Mouse (Mus musculus): ENCODE measurements around the gene Plin2. TPM values are rescaled to one million over a fixed set of nuclear protein-coding genes. Genes with fewer than 3 reads are reported as not detected.
A peak's percentile ranks its signal among the peaks of the same experiment; 100 is the strongest.
"Not testable (repeated sequence)": the region's sequence is repeated elsewhere in the genome, so short reads cannot be mapped to it uniquely, and the experiment has no call there.

The Plin2 gene
- polyA plus RNA-seq, 1 experiment from 2014 or later = 144 TPM

GRCm38 (mm10) chr4:86683280-86683679 lies 13.4 kb upstream of the Plin2 start:
- 76% methylated on average over 5 of the region's 5 CpGs for WGBS (ENCODE audit: insufficient replicate concordance)
- DNase-seq (no peak), ATAC-seq (ENCODE audit: low read depth) (no peak)
- Histone ChIP-seq H3K4me1 (replicated peaks) (peaks cover 35% of the 10 kb centered on the region), H3K4me3 (replicated peaks) (no peak overlapping the region), H3K36me3 (no peaks in the 10 kb centered on the region), H3K4me2 (no peak overlapping the region), H3K27ac (no peak overlapping the region), H3K9ac (no peak overlapping the region), H3K27me3 (no peaks in the 10 kb centered on the region), H3K9me3 (replicated peaks) (no peaks in the 10 kb centered on the region)

DNA sequence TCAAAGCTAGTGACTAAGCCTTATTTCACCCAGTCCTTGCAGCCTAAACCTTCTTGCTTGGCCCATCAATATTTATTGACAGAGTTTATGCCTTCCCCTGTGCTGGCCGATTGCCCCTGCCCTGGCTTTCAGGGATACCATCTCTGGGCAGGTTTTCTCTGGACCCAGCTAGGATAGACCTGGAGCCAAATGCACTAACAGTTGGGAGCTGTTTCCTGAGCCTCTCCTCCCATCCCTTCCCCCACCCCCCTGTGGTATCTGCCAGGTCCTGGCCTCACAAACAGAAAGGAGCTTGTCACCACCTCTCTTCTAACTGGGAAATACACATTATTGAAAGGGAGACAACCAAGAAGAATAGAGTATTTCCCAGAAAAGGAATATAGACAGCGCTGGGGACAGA lies 12.0 kb upstream of the Plin2 start:
- 65% methylated on average over 2 of the region's 2 CpGs for WGBS (ENCODE audit: insufficient replicate concordance)
- DNase-seq = no peak
- Histone ChIP-seq H3K27me3 (no peaks in the 10 kb centered on the region), H3K27ac (peak overlapping the region; percentile 12; the same call in 1 of the 2 replicates), H3K4me3 (replicated peaks) (no peak overlapping the region), H3K4me1 (replicated peaks) (peaks cover 34% of the 10 kb centered on the region), H3K9me3 (replicated peaks) (no peaks in the 10 kb centered on the region), H3K4me2 (no peak overlapping the region), H3K9ac (no peak overlapping the region), H3K36me3 (no peaks in the 10 kb centered on the region)
- peak; percentile 19; the same call in 1 of the 2 replicates for ATAC-seq (ENCODE audit: low read depth)

DNA sequence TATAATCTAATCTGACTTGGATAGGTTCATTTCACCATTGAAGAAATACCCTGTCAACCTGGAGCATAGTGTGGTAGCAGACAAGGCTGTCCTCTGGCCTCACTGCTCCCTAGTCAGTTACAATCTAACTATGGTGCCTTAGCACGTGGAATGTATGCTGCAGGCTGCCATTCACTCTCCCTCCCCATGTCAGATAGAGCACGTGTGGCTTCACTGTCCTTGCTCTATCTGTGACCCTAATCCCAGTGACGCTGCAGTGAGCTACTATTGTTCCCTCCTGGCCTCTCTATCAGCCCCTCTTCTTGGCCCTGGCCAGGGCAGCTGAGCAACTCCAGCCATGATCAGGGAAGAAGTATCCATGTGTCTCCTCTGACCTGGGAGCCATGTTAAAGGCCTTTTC lies 11.6 kb upstream of the Plin2 start:
- peak; percentile 59 for ATAC-seq (ENCODE audit: low read depth)
- Histone ChIP-seq H3K27ac (peak overlapping the region; percentile 12; the same call in 1 of the 2 replicates), H3K36me3 (no peaks in the 10 kb centered on the region)

GRCm38 (mm10) chr4:86679686-86680085 lies 9.8 kb upstream of the Plin2 start:
- Histone ChIP-seq H3K4me3 (replicated peaks) (no peak overlapping the region), H3K27ac (no peak overlapping the region), H3K4me1 (replicated peaks) (peaks cover 30% of the 10 kb centered on the region), H3K9ac (no peak overlapping the region), H3K36me3 (no peaks in the 10 kb centered on the region), H3K4me2 (no peak overlapping the region), H3K9me3 (replicated peaks) (no peaks in the 10 kb centered on the region), H3K27me3 (no peaks in the 10 kb centered on the region)
- DNase-seq (no peak), ATAC-seq (ENCODE audit: low read depth) (no peak)
- 86% methylated on average over 2 of the region's 2 CpGs for WGBS (ENCODE audit: insufficient replicate concordance)

More for the DNA sequence above, 11.6 kb upstream of the Plin2 start:
- WGBS (ENCODE audit: insufficient replicate concordance) = 21% methylated on average over 3 of the region's 3 CpGs
- DNase-seq = no peak
- H3K4me2 ChIP-seq = no peak overlapping the region
- H3K4me3 ChIP-seq (replicated peaks) = no peak overlapping the region
- no peaks in the 10 kb centered on the region for H3K9me3 ChIP-seq (replicated peaks)
- peak overlapping the region; percentile 22; the same call in 1 of the 2 replicates for H3K9ac ChIP-seq
- no peaks in the 10 kb centered on the region for H3K27me3 ChIP-seq
- peaks cover 30% of the 10 kb centered on the region for H3K4me1 ChIP-seq (replicated peaks)

- Histone ChIP-seq H3K4me2 (no peak overlapping the region), H3K9me3 (replicated peaks) (no peaks in the 10 kb centered on the region), H3K36me3 (no peaks in the 10 kb centered on the region), H3K27me3 (no peaks in the 10 kb centered on the region), H3K27ac (no peak overlapping the region), H3K4me1 (replicated peaks) (peaks cover 48% of the 10 kb centered on the region), H3K9ac (no peak overlapping the region), H3K4me3 (replicated peaks) (no peak overlapping the region)
- ATAC-seq (ENCODE audit: low read depth) (no peak), DNase-seq (no peak)
Measured at GRCm38 (mm10) chr4:86676756-86677155, 6.9 kb upstream of the Plin2 start.

DNA sequence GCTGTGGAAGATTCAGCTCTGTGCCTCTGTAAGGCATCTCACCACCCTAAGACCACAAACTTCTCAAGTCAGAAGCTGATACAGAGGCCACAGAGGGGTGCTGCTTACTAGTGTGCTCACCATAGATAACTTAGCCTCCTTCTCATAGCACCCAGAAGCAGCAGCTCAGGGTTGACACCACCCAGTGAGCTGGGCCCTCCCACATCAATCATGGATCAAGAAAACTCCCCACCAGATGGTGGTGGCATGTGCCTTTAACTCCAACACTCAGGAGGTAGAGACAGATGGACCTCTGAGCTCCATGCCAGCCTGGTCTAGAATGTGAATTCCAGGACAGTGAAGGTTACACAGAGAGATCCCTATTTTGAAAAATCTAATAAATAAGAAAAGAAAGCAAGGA lies 4.9 kb upstream of the Plin2 start:
- not testable (repeated sequence) for H3K36me3 ChIP-seq; H3K9me3 ChIP-seq (replicated peaks); H3K27me3 ChIP-seq; H3K4me2 ChIP-seq; H3K4me3 ChIP-seq (replicated peaks); H3K9ac ChIP-seq
- Histone ChIP-seq H3K27ac (peak overlapping the region; percentile 95), H3K4me1 (replicated peaks) (peaks cover 59% of the 10 kb centered on the region)
- DNase-seq (peak; percentile 68), ATAC-seq (ENCODE audit: low read depth) (peak; percentile 97)

DNA sequence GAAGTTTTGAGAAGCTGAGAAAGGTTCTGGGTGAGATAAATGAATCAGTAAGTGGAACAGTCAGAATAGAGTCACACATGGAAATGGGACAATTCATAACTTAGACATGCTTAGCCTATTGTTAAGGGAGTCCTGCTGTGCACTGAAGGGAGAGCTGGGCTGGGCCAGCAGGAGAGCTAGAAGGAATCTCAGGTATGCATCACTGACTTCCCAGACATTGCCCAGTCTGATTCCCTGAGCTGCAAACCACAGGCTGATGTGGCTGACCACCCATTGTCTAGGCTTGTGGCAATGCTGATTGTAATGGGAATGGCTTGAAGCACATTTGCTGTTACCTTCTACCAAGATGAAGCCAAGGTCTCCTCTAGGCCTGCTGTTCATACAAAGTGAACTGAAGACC lies 4.3 kb upstream of the Plin2 start:
- ATAC-seq (ENCODE audit: low read depth); H3K36me3 ChIP-seq; H3K4me3 ChIP-seq (replicated peaks); H3K27me3 ChIP-seq; DNase-seq; H3K9me3 ChIP-seq (replicated peaks): not testable (repeated sequence)
- Histone ChIP-seq H3K27ac (peak overlapping the region; percentile 95), H3K4me2 (peak overlapping the region; percentile 56), H3K9ac (peak overlapping the region; percentile 47), H3K4me1 (replicated peaks) (peaks cover 60% of the 10 kb centered on the region)

- Histone ChIP-seq H3K9ac (peak overlapping the region; percentile 44), H3K36me3 (peaks cover 11% of the 10 kb centered on the region), H3K4me3 (replicated peaks) (no peak overlapping the region), H3K27ac (peak overlapping the region; percentile 95), H3K4me2 (peak overlapping the region; percentile 25), H3K9me3 (replicated peaks) (no peaks in the 10 kb centered on the region), H3K27me3 (no peaks in the 10 kb centered on the region), H3K4me1 (replicated peaks) (peaks cover 77% of the 10 kb centered on the region)
- DNase-seq (peak; percentile 22), ATAC-seq (ENCODE audit: low read depth) (no peak)
- WGBS (ENCODE audit: insufficient replicate concordance) = 38% methylated on average over 7 of the region's 7 CpGs
Measured at GRCm38 (mm10) chr4:86672450-86672849, 2.6 kb upstream of the Plin2 start.

DNA sequence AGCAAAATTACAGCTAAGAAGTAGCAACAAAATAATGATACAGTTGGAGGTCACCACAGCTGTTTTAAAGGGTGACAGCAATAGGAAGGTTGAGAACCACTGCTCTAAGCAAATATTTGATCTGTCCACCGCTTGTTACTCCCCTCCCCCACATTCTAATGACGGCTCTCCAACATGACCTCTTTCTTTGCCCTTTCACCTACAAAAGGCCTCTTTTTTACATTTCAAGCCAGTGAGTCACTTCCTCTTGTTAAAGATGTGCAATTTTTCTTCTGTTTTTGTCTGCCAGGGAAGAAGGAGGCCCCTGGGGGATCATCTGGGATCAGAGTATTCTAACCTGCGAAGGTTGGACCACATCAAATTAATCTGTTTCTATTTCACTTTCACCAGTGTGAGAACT lies 1.9 kb upstream of the Plin2 start:
- H3K4me3 ChIP-seq (replicated peaks) = no peak overlapping the region
- 45% methylated on average over 3 of the region's 3 CpGs for WGBS (ENCODE audit: insufficient replicate concordance)
- DNase-seq (no peak), ATAC-seq (ENCODE audit: low read depth) (no peak)
- peak overlapping the region; percentile 44; the same call in 1 of the 2 replicates for H3K9ac ChIP-seq
- H3K27ac ChIP-seq = peak overlapping the region; percentile 95
- H3K4me2 ChIP-seq = peak overlapping the region; percentile 13; the same call in 1 of the 2 replicates
- no peaks in the 10 kb centered on the region for H3K27me3 ChIP-seq
- peaks cover 82% of the 10 kb centered on the region for H3K4me1 ChIP-seq (replicated peaks)
- peaks cover 15% of the 10 kb centered on the region for H3K36me3 ChIP-seq
- no peaks in the 10 kb centered on the region for H3K9me3 ChIP-seq (replicated peaks)

- peak overlapping the region; percentile 95 for H3K27ac ChIP-seq
- no peak for DNase-seq
- no peaks in the 10 kb centered on the region for H3K27me3 ChIP-seq
- peak overlapping the region; percentile 96 for H3K9ac ChIP-seq
- 65% methylated on average over 8 of the region's 8 CpGs for WGBS (ENCODE audit: insufficient replicate concordance)
- H3K4me2 ChIP-seq = peak overlapping the region; percentile 81
- H3K36me3 ChIP-seq = peaks cover 26% of the 10 kb centered on the region
- peak overlapping the region; percentile 88; the same call in 1 of the 2 replicates for H3K4me3 ChIP-seq (replicated peaks)
- no peaks in the 10 kb centered on the region for H3K9me3 ChIP-seq (replicated peaks)
- ATAC-seq (ENCODE audit: low read depth) = no peak
- H3K4me1 ChIP-seq (replicated peaks) = peaks cover 86% of the 10 kb centered on the region
Measured at GRCm38 (mm10) chr4:86670582-86671306, 884 bp upstream of the Plin2 start.

DNA sequence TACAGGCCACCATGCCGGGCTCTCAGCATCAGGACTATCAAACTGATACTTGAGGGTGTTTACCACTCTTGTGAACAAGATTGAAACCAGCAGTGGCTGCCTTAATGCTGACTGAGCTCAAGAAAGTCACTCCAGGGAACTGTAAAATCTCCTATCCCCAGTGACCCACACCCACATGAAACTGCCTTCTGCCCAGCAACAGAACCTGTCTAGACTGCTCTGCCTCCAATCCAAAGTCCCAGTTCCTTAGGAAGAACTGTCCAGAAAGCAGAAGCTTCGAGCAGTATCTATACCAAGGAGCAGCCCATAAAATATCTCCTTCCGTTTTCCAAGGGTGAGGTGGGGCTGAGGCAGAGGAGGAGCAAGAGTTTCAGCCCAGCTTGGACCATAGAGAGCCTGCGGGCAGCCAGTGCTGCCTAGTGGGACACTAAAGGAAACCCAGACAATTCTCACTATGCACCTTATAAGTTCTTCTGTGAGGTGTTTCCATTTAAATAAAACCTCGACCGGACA lies 563 bp downstream of the Plin2 start:
- H3K9ac ChIP-seq = peak overlapping the region; percentile 96
- peaks cover 92% of the 10 kb centered on the region for H3K4me1 ChIP-seq (replicated peaks)
- H3K4me3 ChIP-seq (replicated peaks) = peak overlapping the region; percentile 88
- not testable (repeated sequence) for H3K9me3 ChIP-seq (replicated peaks); H3K27me3 ChIP-seq
- 4% methylated on average over 6 of the region's 6 CpGs for WGBS (ENCODE audit: insufficient replicate concordance)
- H3K36me3 ChIP-seq = peaks cover 40% of the 10 kb centered on the region
- peak overlapping the region; percentile 81 for H3K4me2 ChIP-seq
- ATAC-seq (ENCODE audit: low read depth) (peak; percentile 80), DNase-seq (peak; percentile 22)
- peak overlapping the region; percentile 95 for H3K27ac ChIP-seq

All from liver, embryonic 13.5 days (tissue).